Mouse (Mus musculus): ENCODE measurements around the gene Cldn13. TPM values are rescaled to one million over a fixed set of nuclear protein-coding genes. Genes with fewer than 3 reads are reported as not detected.
"Not testable (repeated sequence)": the region's sequence is repeated elsewhere in the genome, so short reads cannot be mapped to it uniquely, and the experiment has no call there.

Gene Cldn13
- polyA plus RNA-seq, 1 experiment from 2014 or later, result 0.50 TPM

- Histone ChIP-seq H3K4me1 (replicated peaks; ENCODE audit: control insufficient read depth, insufficient read depth, low read length) (no peaks in the 10 kb centered on the region), H3K4me3 (replicated peaks; ENCODE audit: low read length) (no peak overlapping the region), H3K36me3 (replicated peaks; ENCODE audit: control insufficient read depth, insufficient read depth) (no peaks in the 10 kb centered on the region), H3K27me3 (ENCODE audit: control insufficient read depth, insufficient read depth, low read length) (peaks cover 25% of the 10 kb centered on the region), H3K9me3 (ENCODE audit: control insufficient read depth, low read length) (no peaks in the 10 kb centered on the region), H3K9ac (no peak overlapping the region), H3K27ac (no peak overlapping the region), H3K4me2 (replicated peaks) (no peak overlapping the region)
- 71% methylated on average over 5 of the region's 5 CpGs for WGBS
- DNase-seq (ENCODE audit: low spot score) (no peak), ATAC-seq (ENCODE audit: low FRiP score) (no peak)
These were observed 32.2 kb upstream of the Cldn13 start for GRCm38 (mm10) chr5:134947420-134948084.

- Histone ChIP-seq H3K9me3 (ENCODE audit: control insufficient read depth, low read length) (no peaks in the 10 kb centered on the region), H3K9ac (no peak within 1 kb of the TSS), H3K27me3 (ENCODE audit: control insufficient read depth, insufficient read depth, low read length) (peaks cover 25% of the 10 kb centered on the region), H3K4me2 (replicated peaks) (0 out of 2 replicates have a peak within 1 kb of the TSS, but pooled peaks have one; percentile 0), H3K27ac (no peak within 1 kb of the TSS), H3K4me3 (replicated peaks; ENCODE audit: low read length) (no peak within 1 kb of the TSS), H3K4me1 (replicated peaks; ENCODE audit: control insufficient read depth, insufficient read depth, low read length) (no peaks in the 10 kb centered on the region), H3K36me3 (replicated peaks; ENCODE audit: control insufficient read depth, insufficient read depth) (no peaks in the 10 kb centered on the region)
- 16% methylated on average over 11 of the region's 11 CpGs for WGBS
- DNase-seq (ENCODE audit: low spot score) (no peak), ATAC-seq (ENCODE audit: low FRiP score) (no peak)
These were observed 31.5 kb upstream of the Cldn13 start, which contains the start of gene Cldn4 for GRCm38 (mm10) chr5:134946857-134947255. Gene Cldn4 (minus strand): TSS chr5:134946934.

- DNase-seq (ENCODE audit: low spot score), result no peak
- Histone ChIP-seq H3K27me3 (ENCODE audit: control insufficient read depth, insufficient read depth, low read length) (peaks cover 25% of the 10 kb centered on the region), H3K4me3 (replicated peaks; ENCODE audit: low read length) (no peak overlapping the region), H3K4me2 (replicated peaks) (0 out of 2 replicates have a peak overlapping the region, but pooled peaks have one; percentile 0), H3K4me1 (replicated peaks; ENCODE audit: control insufficient read depth, insufficient read depth, low read length) (no peaks in the 10 kb centered on the region), H3K9ac (no peak overlapping the region), H3K36me3 (replicated peaks; ENCODE audit: control insufficient read depth, insufficient read depth) (no peaks in the 10 kb centered on the region), H3K9me3 (ENCODE audit: control insufficient read depth, low read length) (no peaks in the 10 kb centered on the region), H3K27ac (no peak overlapping the region)
- ATAC-seq (ENCODE audit: low FRiP score), result no peak
- WGBS, result 21% methylated on average over 43 of the region's 43 CpGs
These were observed 30.9 kb upstream of the Cldn13 start for GRCm38 (mm10) chr5:134946063-134946856.

- ATAC-seq (ENCODE audit: low FRiP score), result no peak
- Histone ChIP-seq H3K4me2 (replicated peaks) (no peak overlapping the region), H3K9me3 (ENCODE audit: control insufficient read depth, low read length) (no peaks in the 10 kb centered on the region), H3K36me3 (replicated peaks; ENCODE audit: control insufficient read depth, insufficient read depth) (no peaks in the 10 kb centered on the region), H3K27ac (no peak overlapping the region), H3K9ac (no peak overlapping the region), H3K4me3 (replicated peaks; ENCODE audit: low read length) (no peak overlapping the region), H3K4me1 (replicated peaks; ENCODE audit: control insufficient read depth, insufficient read depth, low read length) (no peaks in the 10 kb centered on the region), H3K27me3 (ENCODE audit: control insufficient read depth, insufficient read depth, low read length) (peaks cover 25% of the 10 kb centered on the region)
- DNase-seq (ENCODE audit: low spot score), result no peak
- 54% methylated on average over 16 of the region's 19 CpGs for WGBS
These were observed 30.1 kb upstream of the Cldn13 start for GRCm38 (mm10) chr5:134945266-134945959.

- no peaks in the 10 kb centered on the region for H3K9me3 ChIP-seq (ENCODE audit: control insufficient read depth, low read length)
These were observed 28.9 kb upstream of the Cldn13 start for GRCm38 (mm10) chr5:134944179-134944578.

GRCm38 (mm10) chr5:134942740-134943139, 27.4 kb upstream of the Cldn13 start:
- H3K27ac ChIP-seq, result no peak overlapping the region
- no peaks in the 10 kb centered on the region for H3K36me3 ChIP-seq (replicated peaks; ENCODE audit: control insufficient read depth, insufficient read depth)
- H3K9ac ChIP-seq, result no peak overlapping the region
- no peaks in the 10 kb centered on the region for H3K9me3 ChIP-seq (ENCODE audit: control insufficient read depth, low read length)
- no peaks in the 10 kb centered on the region for H3K4me1 ChIP-seq (replicated peaks; ENCODE audit: control insufficient read depth, insufficient read depth, low read length)
- 71% methylated on average over 2 of the region's 2 CpGs for whole genome bisulfite sequencing
- H3K4me3 ChIP-seq (replicated peaks; ENCODE audit: low read length), result no peak overlapping the region
- DNase-seq (ENCODE audit: low spot score) (no peak), ATAC-seq (ENCODE audit: low FRiP score) (no peak)
- H3K4me2 ChIP-seq (replicated peaks), result no peak overlapping the region
- H3K27me3 ChIP-seq (ENCODE audit: control insufficient read depth, insufficient read depth, low read length), result peaks cover 25% of the 10 kb centered on the region

More at GRCm38 (mm10) chr5:134944179-134944578, 28.9 kb upstream of the Cldn13 start:
- no peak overlapping the region for H3K27ac ChIP-seq
- no peak overlapping the region for H3K4me2 ChIP-seq (replicated peaks)
- H3K36me3 ChIP-seq (replicated peaks; ENCODE audit: control insufficient read depth, insufficient read depth), result no peaks in the 10 kb centered on the region
- H3K4me3 ChIP-seq (replicated peaks; ENCODE audit: low read length), result no peak overlapping the region
- H3K27me3 ChIP-seq (ENCODE audit: control insufficient read depth, insufficient read depth, low read length), result peaks cover 25% of the 10 kb centered on the region
- H3K4me1 ChIP-seq (replicated peaks; ENCODE audit: control insufficient read depth, insufficient read depth, low read length), result no peaks in the 10 kb centered on the region
- DNase-seq (ENCODE audit: low spot score), result no peak
- WGBS, result 84% methylated on average over 5 of the region's 5 CpGs
- H3K9ac ChIP-seq, result no peak overlapping the region
- no peak for ATAC-seq (ENCODE audit: low FRiP score)

GRCm38 (mm10) chr5:134941472-134942209, 26.3 kb upstream of the Cldn13 start:
- peaks cover 17% of the 10 kb centered on the region for H3K27me3 ChIP-seq (ENCODE audit: control insufficient read depth, insufficient read depth, low read length)
- WGBS, result 88% methylated on average over 14 of the region's 14 CpGs
- H3K4me2 ChIP-seq (replicated peaks), result no peak overlapping the region
- no peak overlapping the region for H3K27ac ChIP-seq
- H3K9ac ChIP-seq, result no peak overlapping the region
- ATAC-seq (ENCODE audit: low FRiP score), result no peak
- H3K36me3 ChIP-seq (replicated peaks; ENCODE audit: control insufficient read depth, insufficient read depth), result no peaks in the 10 kb centered on the region
- DNase-seq (ENCODE audit: low spot score), result no peak
- H3K9me3 ChIP-seq (ENCODE audit: control insufficient read depth, low read length), result no peaks in the 10 kb centered on the region
- no peaks in the 10 kb centered on the region for H3K4me1 ChIP-seq (replicated peaks; ENCODE audit: control insufficient read depth, insufficient read depth, low read length)
- no peak overlapping the region for H3K4me3 ChIP-seq (replicated peaks; ENCODE audit: low read length)

- DNase-seq (ENCODE audit: low spot score); ATAC-seq (ENCODE audit: low FRiP score); H3K9me3 ChIP-seq (ENCODE audit: control insufficient read depth, low read length); H3K4me3 ChIP-seq (replicated peaks; ENCODE audit: low read length); H3K27ac ChIP-seq; H3K9ac ChIP-seq; H3K27me3 ChIP-seq (ENCODE audit: control insufficient read depth, insufficient read depth, low read length); H3K4me2 ChIP-seq (replicated peaks); H3K36me3 ChIP-seq (replicated peaks; ENCODE audit: control insufficient read depth, insufficient read depth); H3K4me1 ChIP-seq (replicated peaks; ENCODE audit: control insufficient read depth, insufficient read depth, low read length): not testable (repeated sequence)
- WGBS, result 92% methylated on average over 2 of the region's 7 CpGs
These were observed 24.2 kb upstream of the Cldn13 start for GRCm38 (mm10) chr5:134939554-134939953.

Measured in hindbrain, embryonic 14.5 days (tissue).